Mouse (Mus musculus) spleen, adult 2 months (tissue): ENCODE measurements around the gene Tk2.

Experiments
- CTCF ChIP-seq: fragments of 200-500 bp; IDR thresholded peaks from 2 replicates; pipeline ENCODE4 v1.5.1; 2011; ENCODE audit warnings: mild to moderate bottlenecking, inconsistent platforms; ENCODE audit not compliant: insufficient read depth, insufficient read length, insufficient replicate concordance; ENCODE audit errors: extremely low read depth
- POLR2A ChIP-seq: fragments of 200-500 bp; IDR thresholded peaks from 2 replicates; pipeline ENCODE4 v1.6.1; 2011; ENCODE audit warnings: low read depth, low read length, inconsistent platforms

GRCm38 (mm10) chr8:104251461-104251860, 3.1 kb upstream of the Tk2 start:
- TF ChIP-seq POLR2A: no peak
- TF ChIP-seq CTCF: no peak
